Mouse (Mus musculus) heart, embryonic 10.5 days (tissue): ENCODE data around the gene Map4k4. TPM values are rescaled to one million over a fixed set of nuclear protein-coding genes. Genes with fewer than 3 reads are reported as not detected.
A peak's percentile ranks its signal among the peaks of the same experiment; 100 is the strongest.

Source experiments
- DNase-seq: peaks from one replicate; pipeline ENCODE4 v3.0.0-alpha.2; 2017; ENCODE audit warnings: low spot score
- H3K27ac ChIP-seq: fragments of 300-500 bp; sonication (generic); 2 replicates; pipeline ENCODE4 v1.5.1; 2016; ENCODE audit warnings: mild to moderate bottlenecking
- H3K27me3 ChIP-seq: fragments of 300-500 bp; sonication (generic); 2 replicates; pipeline ENCODE4 v1.6.1; 2016; ENCODE audit warnings: mild to moderate bottlenecking; ENCODE audit not compliant: poor library complexity, insufficient read depth, severe bottlenecking
- H3K36me3 ChIP-seq: fragments of 300-500 bp; sonication (generic); 2 replicates; pipeline ENCODE4 v1.6.1; 2016; ENCODE audit warnings: mild to moderate bottlenecking, moderate library complexity
- H3K4me1 ChIP-seq: fragments of 300-500 bp; sonication (generic); 2 replicates; pipeline ENCODE4 v1.6.1; 2016; ENCODE audit warnings: mild to moderate bottlenecking
- H3K4me3 ChIP-seq: fragments of 300-500 bp; sonication (generic); 2 replicates; pipeline ENCODE4 v1.5.1; 2016; ENCODE audit warnings: mild to moderate bottlenecking, moderate library complexity
- H3K9me3 ChIP-seq: fragments of 300-500 bp; sonication (generic); 2 replicates; pipeline ENCODE4 v1.6.1; 2016; ENCODE audit warnings: mild to moderate bottlenecking, moderate library complexity
- WGBS: fragments of 180-500 bp; shearing (Covaris S2); methylation state at CpG from one replicate; pipeline ENCODE4 v1.1.7; 2016; 5-methylcytosine and 5-hydroxymethylcytosine counted together
- polyA plus RNA-seq: library from polyadenylated mRNA; unstranded; fragments of >200 nt; fragmentation: Nextera tagmentation; extraction: Ambion mirVana; gene quantifications from 2 replicates; pipeline ENCODE4 v1.2.1, GENCODE M21; 2016

Map4k4 gene
- polyA plus RNA-seq, 1 experiment from 2014 or later, result 24.7 TPM

DNA sequence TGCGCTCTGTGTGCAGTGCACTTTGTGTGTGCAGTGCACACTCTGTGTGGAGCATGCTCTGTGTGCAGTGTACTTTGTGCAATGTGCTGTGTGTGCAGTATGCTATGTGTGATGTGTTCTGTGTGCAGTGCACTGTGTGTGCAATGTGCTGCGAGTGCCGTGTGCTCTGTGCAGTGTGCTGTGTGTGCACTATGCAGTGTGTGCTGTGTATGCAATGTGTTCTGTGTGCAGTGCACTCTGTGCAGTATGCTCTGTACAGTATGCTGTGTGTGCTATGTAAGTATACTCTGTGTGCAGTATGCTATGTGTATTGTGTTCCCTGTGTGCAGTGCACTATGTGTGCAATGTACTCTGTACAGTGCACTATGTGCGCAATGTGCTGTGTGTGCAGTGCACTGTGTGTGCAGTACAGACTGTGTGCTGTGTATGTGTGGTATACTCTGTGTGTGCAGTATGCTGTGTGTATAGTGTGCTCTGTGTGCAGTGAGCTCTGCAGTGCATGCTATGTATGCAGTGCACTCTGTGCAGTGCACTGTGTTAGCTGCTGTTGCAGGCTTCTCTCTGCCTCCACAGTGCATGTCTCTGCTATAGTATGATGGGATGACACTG lies 105.4 kb downstream of the Map4k4 start:
- Histone ChIP-seq H3K9me3 (no peaks in the 10 kb centered on the region), H3K27me3 (no peaks in the 10 kb centered on the region), H3K4me3 (no peak overlapping the region), H3K27ac (no peak overlapping the region), H3K36me3 (peaks cover 89% of the 10 kb centered on the region), H3K4me1 (no peaks in the 10 kb centered on the region)
- DNase-seq, result no peak
- WGBS, result 93% methylated on average over 4 of the region's 4 CpGs

DNA sequence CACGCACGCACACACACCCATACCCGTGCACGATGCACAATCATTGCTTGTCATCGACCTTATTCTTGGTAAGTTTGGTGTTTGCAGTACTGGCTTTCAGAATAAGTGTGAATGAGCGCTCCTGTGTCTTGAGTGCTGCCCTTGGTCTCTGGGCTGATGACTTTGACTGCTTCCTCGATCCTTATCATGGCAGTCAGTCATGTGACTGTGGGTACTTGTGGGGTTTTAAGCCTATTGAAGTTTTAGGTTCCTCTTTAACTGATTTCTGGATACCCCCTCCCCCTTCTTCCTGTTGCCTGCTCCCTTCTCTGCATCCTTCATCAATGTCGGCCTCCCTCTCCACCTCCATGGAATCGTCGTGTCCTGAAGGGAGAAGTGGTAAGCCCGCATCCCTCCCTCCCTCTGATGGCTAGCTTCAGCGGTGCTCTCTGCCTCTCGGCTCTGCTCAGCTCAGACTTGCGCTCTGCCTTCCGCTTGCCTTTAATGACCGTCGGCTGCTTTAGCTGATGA lies 107.3 kb downstream of the Map4k4 start:
- Histone ChIP-seq H3K4me3 (no peak overlapping the region), H3K27me3 (no peaks in the 10 kb centered on the region), H3K4me1 (no peaks in the 10 kb centered on the region), H3K36me3 (peaks cover 95% of the 10 kb centered on the region), H3K9me3 (no peaks in the 10 kb centered on the region), H3K27ac (no peak overlapping the region)
- no peak for DNase-seq
- WGBS, result 82% methylated on average over 17 of the region's 17 CpGs

DNA sequence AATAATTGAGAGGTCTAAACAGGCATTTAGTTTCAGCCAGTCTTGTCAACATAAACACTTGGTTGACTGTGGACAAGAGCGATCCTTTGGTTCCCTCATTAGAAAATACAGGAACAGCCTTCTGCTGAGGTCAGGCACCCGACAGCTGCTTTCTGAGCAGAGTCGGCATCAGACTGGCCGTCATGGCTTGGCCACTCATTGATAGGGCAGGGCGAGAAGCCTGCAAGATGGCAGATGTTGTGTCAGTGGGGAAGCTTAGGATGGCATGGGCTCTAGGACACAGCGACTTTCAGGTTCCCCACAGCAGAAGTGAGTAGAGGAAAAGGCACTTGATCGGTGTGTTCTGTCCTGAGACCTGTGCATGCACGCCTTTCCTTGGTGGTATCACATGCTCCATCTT lies 112.0 kb downstream of the Map4k4 start:
- Histone ChIP-seq H3K27ac (no peak overlapping the region), H3K9me3 (no peaks in the 10 kb centered on the region), H3K4me1 (no peaks in the 10 kb centered on the region), H3K27me3 (no peaks in the 10 kb centered on the region), H3K36me3 (peaks cover 99% of the 10 kb centered on the region), H3K4me3 (no peak overlapping the region)
- 93% methylated on average over 8 of the region's 8 CpGs for WGBS
- DNase-seq, result no peak

DNA sequence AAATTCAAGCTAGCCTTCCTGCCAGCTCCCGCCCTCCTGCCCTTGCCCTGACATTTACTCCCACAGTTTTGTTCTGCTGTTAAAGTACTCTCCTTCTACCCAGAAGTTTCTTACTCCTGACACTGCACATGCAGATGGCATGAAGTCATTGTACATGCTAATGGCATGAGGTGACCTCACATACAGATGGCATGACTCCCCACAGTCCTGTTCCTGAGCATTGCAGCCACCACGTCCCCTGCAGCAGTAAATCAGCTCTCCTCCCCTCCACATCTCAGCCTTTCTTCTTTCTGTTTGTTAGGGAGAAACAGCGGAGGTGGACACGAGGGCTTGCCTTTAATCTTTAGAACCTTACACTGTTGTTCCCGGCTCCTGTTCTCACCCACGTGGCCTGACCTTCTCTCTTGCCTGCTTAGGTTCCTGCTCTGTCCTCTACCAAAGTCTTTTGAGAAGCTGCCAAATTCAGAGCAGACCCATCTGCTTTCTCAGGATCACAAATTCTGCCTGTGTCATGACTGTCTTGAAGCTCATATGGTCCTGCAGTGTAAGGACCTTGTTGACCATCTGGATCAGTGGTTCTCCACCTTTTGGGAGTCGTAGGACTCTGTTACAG lies 114.5 kb downstream of the Map4k4 start:
- no peak for DNase-seq
- Histone ChIP-seq H3K27me3 (no peaks in the 10 kb centered on the region), H3K4me1 (no peaks in the 10 kb centered on the region), H3K36me3 (peaks cover 96% of the 10 kb centered on the region), H3K4me3 (no peak overlapping the region), H3K27ac (no peak overlapping the region), H3K9me3 (no peaks in the 10 kb centered on the region)
- WGBS, result 86% methylated on average over 7 of the region's 7 CpGs

DNA sequence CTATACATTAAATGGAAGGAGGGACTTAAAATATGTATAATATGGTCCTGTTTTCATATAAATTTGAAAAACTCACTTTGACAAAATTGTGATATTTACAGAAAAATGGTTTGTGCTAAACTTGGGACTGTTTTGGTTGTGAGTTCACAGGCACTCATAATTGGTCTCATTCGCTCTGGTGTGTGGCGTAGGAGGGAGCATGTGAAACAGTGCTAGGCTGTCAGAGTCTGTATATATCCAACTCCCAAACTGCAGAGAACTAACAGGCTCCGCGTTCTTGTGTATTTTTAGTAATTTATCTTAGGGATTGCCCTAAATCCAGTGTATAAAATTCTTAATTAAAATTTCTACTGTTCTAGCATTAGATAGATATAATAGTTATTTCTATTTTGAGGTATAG lies 120.9 kb downstream of the Map4k4 start:
- 94% methylated on average over 4 of the region's 4 CpGs for WGBS
- Histone ChIP-seq H3K4me3 (no peak overlapping the region), H3K27me3 (no peaks in the 10 kb centered on the region), H3K4me1 (no peaks in the 10 kb centered on the region), H3K36me3 (peaks cover 91% of the 10 kb centered on the region), H3K27ac (no peak overlapping the region), H3K9me3 (no peaks in the 10 kb centered on the region)
- no peak for DNase-seq

DNA sequence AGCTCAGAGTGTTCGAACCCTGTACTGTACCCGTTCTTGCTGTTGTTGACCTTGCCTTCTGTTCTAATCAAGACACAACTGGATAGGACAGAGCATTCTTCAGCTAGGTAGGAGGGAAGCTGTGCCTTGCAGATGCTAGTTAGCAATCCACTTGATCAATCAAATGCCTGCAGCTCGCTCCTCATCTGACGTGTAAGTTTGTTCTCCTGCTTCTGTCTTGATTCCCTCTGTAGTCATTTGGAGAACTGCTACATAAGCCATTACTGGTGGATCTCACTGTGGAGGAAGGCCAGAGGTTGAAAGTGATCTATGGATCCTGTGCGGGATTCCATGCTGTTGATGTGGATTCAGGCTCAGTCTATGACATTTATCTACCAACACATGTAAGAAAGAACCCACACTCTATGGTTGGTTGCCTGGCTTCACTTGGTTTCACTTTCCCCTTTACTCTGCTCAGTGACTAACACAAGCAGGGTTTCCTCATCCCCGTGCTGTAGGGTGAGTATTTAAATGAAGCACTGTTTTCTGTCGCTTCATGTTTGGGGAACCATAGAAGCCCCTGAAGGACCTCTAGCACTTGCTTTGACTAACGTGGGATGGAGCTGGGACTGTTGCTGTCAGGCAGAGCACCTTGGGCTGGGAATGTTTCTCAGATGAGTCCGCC lies 121.9 kb downstream of the Map4k4 start:
- no peak overlapping the region for H3K4me3 ChIP-seq
- no peak for DNase-seq
- no peak overlapping the region for H3K27ac ChIP-seq
- WGBS, result 89% methylated on average over 9 of the region's 9 CpGs
- H3K27me3 ChIP-seq, result no peaks in the 10 kb centered on the region
- H3K4me1 ChIP-seq, result no peaks in the 10 kb centered on the region
- H3K9me3 ChIP-seq, result no peaks in the 10 kb centered on the region
- H3K36me3 ChIP-seq, result peaks cover 91% of the 10 kb centered on the region

DNA sequence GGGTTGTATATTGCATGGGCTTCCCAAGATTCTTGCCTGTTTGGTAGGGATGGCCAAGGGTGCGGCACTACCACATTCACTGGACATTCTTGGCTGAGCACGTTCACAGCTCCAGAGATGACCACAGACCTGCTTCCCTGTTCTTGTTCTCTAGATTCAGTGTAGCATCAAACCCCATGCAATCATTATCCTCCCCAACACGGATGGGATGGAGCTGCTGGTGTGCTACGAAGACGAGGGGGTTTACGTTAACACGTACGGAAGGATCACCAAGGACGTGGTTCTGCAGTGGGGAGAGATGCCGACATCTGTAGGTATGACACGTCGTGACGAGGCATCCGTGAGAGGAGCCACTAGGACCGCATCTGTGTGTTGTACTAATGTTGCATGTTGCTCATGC lies 122.5 kb downstream of the Map4k4 start:
- H3K4me3 ChIP-seq, result no peak overlapping the region
- no peak for DNase-seq
- WGBS, result 93% methylated on average over 15 of the region's 15 CpGs
- H3K27ac ChIP-seq, result no peak overlapping the region
- H3K27me3 ChIP-seq, result no peaks in the 10 kb centered on the region
- H3K36me3 ChIP-seq, result peaks cover 90% of the 10 kb centered on the region
- H3K4me1 ChIP-seq, result no peaks in the 10 kb centered on the region
- no peaks in the 10 kb centered on the region for H3K9me3 ChIP-seq

DNA sequence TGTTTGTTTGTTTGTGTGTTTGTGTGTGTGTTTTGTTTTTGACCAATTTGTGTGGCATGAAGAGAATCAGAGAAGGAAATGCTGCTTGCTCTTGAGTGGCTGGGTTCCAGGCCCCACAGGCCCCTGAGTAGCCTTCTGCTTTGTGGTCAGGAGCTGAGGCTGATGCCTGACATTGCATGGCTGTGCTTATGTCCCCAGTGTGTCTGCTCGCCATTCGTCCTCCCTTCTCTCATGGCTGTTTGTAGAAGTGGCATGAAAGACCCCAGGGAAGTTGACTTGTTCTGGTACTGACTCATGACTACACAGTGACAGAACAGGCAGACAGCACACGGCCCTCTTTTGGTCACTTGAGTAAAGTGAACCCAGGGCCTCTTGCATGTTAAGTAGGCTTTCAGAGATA lies 123.0 kb downstream of the Map4k4 start:
- H3K27ac ChIP-seq, result peak overlapping the region; percentile 22; the same call in 1 of the 2 replicates
- H3K4me3 ChIP-seq, result no peak overlapping the region
- H3K9me3 ChIP-seq, result no peaks in the 10 kb centered on the region
- H3K4me1 ChIP-seq, result no peaks in the 10 kb centered on the region
- DNase-seq, result no peak
- H3K27me3 ChIP-seq, result no peaks in the 10 kb centered on the region
- WGBS, result 70% methylated on average over 3 of the region's 3 CpGs
- H3K36me3 ChIP-seq, result peaks cover 88% of the 10 kb centered on the region

DNA sequence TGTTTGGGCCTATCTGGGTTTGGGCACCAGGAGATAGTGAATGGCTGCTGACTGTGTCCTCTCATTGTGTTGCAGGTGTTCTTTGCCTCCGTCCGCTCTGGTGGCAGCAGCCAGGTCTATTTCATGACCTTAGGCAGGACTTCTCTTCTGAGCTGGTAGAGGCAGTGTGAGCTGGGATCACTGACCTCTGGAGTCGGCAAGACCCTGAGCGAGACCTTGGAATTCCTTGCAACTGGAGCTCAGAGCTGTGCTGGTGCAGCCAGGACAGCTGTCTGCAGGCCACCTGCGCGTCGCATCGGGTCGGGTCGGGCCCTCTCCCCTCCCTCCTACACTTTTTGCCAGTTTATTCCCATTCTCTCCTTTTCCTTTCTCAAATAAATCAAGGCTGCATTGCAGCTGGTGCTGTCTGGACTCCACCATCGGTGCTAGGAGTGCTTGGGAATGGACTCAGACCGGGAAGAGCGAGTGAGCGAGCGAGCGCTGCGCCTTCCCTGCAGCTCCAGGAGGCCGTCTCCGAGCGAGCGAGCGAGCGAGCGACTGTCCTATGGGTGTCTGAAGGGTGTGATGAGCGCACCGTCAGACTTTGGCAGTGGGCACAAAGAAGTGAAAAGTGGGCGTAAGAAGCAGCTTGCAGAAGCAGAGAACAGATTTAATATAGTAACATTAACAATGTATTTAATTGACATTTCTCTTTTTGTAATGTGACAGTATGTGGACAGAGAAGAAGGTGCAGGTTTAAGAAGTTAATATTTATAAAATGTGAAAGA lies 124.0 kb downstream of the Map4k4 start:
- H3K36me3 ChIP-seq, result peaks cover 81% of the 10 kb centered on the region
- H3K27me3 ChIP-seq, result no peaks in the 10 kb centered on the region
- DNase-seq, result no peak
- 93% methylated on average over 27 of the region's 27 CpGs for WGBS
- H3K4me3 ChIP-seq, result no peak overlapping the region
- H3K27ac ChIP-seq, result no peak overlapping the region
- no peaks in the 10 kb centered on the region for H3K4me1 ChIP-seq
- no peaks in the 10 kb centered on the region for H3K9me3 ChIP-seq

DNA sequence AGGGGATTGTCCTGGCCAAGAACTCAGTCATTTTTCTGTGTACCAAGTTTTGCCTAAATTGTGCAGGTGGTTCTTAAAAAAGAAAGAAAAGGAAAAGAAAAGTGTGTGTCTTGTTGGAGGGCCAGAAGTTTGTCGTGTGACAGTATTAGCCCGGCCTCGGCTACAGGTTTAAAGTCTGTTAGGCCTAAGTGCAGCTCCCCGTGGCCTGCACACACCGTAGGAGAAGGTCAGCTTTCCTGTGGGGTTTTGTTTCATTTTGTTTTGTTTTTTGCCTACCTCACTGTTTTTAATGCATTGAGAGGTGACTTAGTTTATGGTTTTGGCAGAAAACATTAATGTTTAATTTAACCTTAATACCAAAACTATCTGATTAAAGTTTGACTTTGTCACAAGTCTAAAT lies 124.7 kb downstream of the Map4k4 start:
- 90% methylated on average over 5 of the region's 5 CpGs for WGBS
- Histone ChIP-seq H3K4me1 (no peaks in the 10 kb centered on the region), H3K9me3 (no peaks in the 10 kb centered on the region), H3K27ac (no peak overlapping the region), H3K36me3 (peaks cover 74% of the 10 kb centered on the region), H3K4me3 (no peak overlapping the region), H3K27me3 (no peaks in the 10 kb centered on the region)
- no peak for DNase-seq

DNA sequence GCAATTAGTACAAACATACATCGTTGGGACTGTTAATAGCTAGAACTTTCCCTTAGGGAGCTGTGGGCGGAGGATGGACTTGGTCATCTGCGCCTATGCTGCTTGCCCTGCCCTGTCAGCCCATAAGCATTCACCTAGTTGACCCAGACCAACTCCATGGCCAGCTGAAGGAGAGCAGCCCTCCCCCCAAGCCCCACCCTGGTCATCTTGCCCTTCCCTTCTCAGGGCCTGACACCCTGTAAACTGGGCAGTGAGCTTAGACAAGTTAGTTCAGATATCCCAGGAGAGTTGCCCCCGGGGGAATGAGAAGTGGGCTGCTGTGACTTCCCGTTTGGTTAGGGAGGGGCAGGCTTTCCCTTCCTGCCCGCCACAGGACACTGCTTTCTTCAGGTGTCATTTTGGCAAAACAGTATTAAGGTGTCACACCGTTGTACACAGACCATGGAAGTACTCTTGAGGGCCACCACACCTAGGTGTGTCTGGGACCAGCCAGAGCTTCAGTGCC lies 126.5 kb downstream of the Map4k4 start:
- Histone ChIP-seq H3K27me3 (no peaks in the 10 kb centered on the region), H3K36me3 (peaks cover 61% of the 10 kb centered on the region), H3K27ac (no peak overlapping the region), H3K9me3 (no peaks in the 10 kb centered on the region), H3K4me1 (no peaks in the 10 kb centered on the region), H3K4me3 (no peak overlapping the region)
- DNase-seq, result no peak
- WGBS, result 82% methylated on average over 7 of the region's 7 CpGs

DNA sequence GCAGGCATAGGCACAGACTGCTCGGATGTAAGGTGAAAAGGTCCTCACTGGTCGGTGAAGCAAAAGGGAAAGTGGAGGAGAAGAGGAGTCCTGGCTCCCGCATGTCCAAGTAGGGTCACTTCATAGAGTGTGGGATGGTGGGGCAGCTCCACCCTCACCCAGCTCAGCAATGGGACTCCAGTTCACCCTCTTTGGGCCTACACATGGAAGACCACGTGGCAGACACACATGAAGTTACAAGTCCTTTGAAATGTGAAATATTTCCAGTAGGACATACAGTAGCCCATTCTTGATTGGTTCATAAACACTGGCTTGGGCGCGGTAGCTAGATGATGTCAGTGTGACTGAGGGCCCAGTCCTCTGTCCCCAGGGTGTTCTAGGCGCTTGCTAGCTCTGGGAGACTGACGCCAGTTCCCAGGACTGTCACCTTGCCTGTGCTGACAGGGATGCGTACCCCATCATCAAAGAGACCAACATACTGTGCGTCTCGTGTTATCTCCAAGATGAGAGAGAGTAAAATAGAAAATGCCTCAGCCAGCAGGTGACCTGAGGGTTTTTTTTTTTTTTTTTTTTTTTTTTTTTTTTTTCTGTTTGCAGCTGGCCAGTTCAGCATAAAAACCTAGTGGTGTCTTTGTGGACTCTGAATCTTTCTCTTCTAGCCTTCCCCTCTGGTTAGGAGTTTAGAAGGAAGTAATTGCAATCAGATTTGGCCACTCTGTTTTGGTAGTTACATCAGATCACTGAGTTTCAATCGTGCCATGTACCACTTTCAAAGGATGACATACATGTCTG lies 127.7 kb downstream of the Map4k4 start:
- Histone ChIP-seq H3K27me3 (no peaks in the 10 kb centered on the region), H3K9me3 (no peaks in the 10 kb centered on the region), H3K4me3 (no peak overlapping the region), H3K36me3 (peaks cover 48% of the 10 kb centered on the region), H3K27ac (no peak overlapping the region; the same call in 1 of the 2 replicates), H3K4me1 (0 out of 2 replicates have a peak, but pooled peaks cover 3% of the 10 kb centered on the region)
- DNase-seq, result no peak
- WGBS, result 79% methylated on average over 12 of the region's 12 CpGs
